Mouse (Mus musculus): ENCODE measurements around the gene Olfr1340.

- TF ChIP-seq GATA1 (IDR thresholded peaks at IDR 0.05; ENCODE audit: low read length) (no peak), TAL1 (IDR thresholded peaks at IDR 0.05; ENCODE audit: low read length) (no peak)
Observed at GRCm38 (mm10) chr4:118687086-118687485, 32.9 kb upstream of the Olfr1340 start.

All from erythroblast, embryonic 14.5 days (primary cell).